Mouse (Mus musculus) forebrain, embryonic 14.5 days (tissue): ENCODE data around the gene Myo10. TPM values are rescaled to one million over a fixed set of nuclear protein-coding genes. Genes with fewer than 3 reads are reported as not detected.
A peak's percentile ranks its signal among the peaks of the same experiment; 100 is the strongest.

Source experiments
- ATAC-seq: fragments of 200-750 bp; cut with Nextera tagmentation; 2 replicates; pipeline ENCODE4 v1.8.0; 2017; ENCODE audit warnings: mild to moderate bottlenecking, moderate library complexity
- DNase-seq: peaks from one replicate; pipeline ENCODE4 v3.0.0-alpha.2; 2015; ENCODE audit warnings: low spot score
- H3K27ac ChIP-seq: fragments of 300-500 bp; sonication (generic); 2 replicates; pipeline ENCODE4 v1.5.1; 2014; ENCODE audit warnings: low read depth, mild to moderate bottlenecking, control low read depth, low read length, moderate library complexity
- H3K27me3 ChIP-seq: fragments of 300-500 bp; sonication (generic); replicated peaks from 2 replicates; pipeline ENCODE4 v1.6.1; 2014; ENCODE audit warnings: low read length, control low read depth, mixed read lengths; ENCODE audit not compliant: control insufficient read depth, insufficient read depth
- H3K36me3 ChIP-seq: fragments of 300-500 bp; sonication (generic); 2 replicates; pipeline ENCODE4 v1.6.1; 2014; ENCODE audit warnings: low read length, control low read depth; ENCODE audit not compliant: control insufficient read depth, insufficient read depth
- H3K4me1 ChIP-seq: fragments of 300-500 bp; sonication (generic); 2 replicates; pipeline ENCODE4 v1.6.1; 2014; ENCODE audit warnings: antibody characterized with exemption, low read length, control low read depth; ENCODE audit not compliant: control insufficient read depth, insufficient read depth
- H3K4me2 ChIP-seq: fragments of 300-500 bp; sonication (generic); 2 replicates; pipeline ENCODE4 v1.6.1; 2014; ENCODE audit warnings: mild to moderate bottlenecking, control low read depth, low read length
- H3K4me3 ChIP-seq: fragments of 300-500 bp; sonication (generic); 2 replicates; pipeline ENCODE4 v1.5.1; 2014; ENCODE audit warnings: low read depth, low read length, control low read depth
- H3K9ac ChIP-seq: fragments of 300-500 bp; sonication (generic); 2 replicates; pipeline ENCODE4 v1.6.1; 2014; ENCODE audit warnings: mild to moderate bottlenecking, low read length, control low read depth, moderate library complexity
- H3K9me3 ChIP-seq: fragments of 300-500 bp; sonication (generic); replicated peaks from 2 replicates; pipeline ENCODE4 v1.6.1; 2016; ENCODE audit warnings: low read length, control low read depth, mixed read lengths; ENCODE audit not compliant: control insufficient read depth
- WGBS: fragments of 180-500 bp; shearing (Covaris S2); extraction: QIAGEN DNeasy Blood & Tissue Kit; methylation state at CpG from one replicate; pipeline ENCODE4 v1.1.7; 2014; 5-methylcytosine and 5-hydroxymethylcytosine counted together
- polyA plus RNA-seq: library from polyadenylated mRNA; unstranded; fragments of >200 nt; fragmentation: Nextera tagmentation; extraction: Ambion mirVana; gene quantifications from 2 replicates; pipeline ENCODE4 v1.2.1, GENCODE M21; 2014

The Myo10 gene
- polyA plus RNA-seq, 1 experiment from 2014 or later = 36.2 TPM

DNA sequence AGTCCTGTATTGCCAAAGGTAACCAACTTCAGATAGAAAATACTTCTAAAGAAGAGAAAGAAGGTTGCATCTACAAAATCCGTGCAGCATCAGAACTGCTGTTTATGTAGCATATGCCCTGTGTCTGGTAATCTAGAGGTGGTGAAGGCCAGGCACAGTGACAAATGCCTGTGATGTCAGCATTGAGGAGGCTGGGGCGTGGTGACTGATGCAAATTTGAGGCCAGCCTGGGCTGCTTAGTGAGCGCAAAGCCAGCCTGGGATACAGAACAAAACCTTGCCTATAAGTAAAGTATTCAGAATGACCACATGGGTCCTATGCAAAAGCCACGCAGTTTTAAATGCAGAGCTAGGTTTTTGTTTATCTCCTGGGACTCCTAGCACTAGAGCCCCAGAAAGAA lies 106.2 kb downstream of the Myo10 start:
- Histone ChIP-seq H3K27ac (no peak overlapping the region), H3K9me3 (no peaks in the 10 kb centered on the region), H3K4me3 (no peak overlapping the region), H3K36me3 (no peaks in the 10 kb centered on the region), H3K4me2 (no peak overlapping the region), H3K9ac (no peak overlapping the region), H3K4me1 (no peaks in the 10 kb centered on the region), H3K27me3 (no peaks in the 10 kb centered on the region)
- WGBS = 46% methylated on average over 4 of the region's 4 CpGs
- DNase-seq (no peak), ATAC-seq (no peak)

DNA sequence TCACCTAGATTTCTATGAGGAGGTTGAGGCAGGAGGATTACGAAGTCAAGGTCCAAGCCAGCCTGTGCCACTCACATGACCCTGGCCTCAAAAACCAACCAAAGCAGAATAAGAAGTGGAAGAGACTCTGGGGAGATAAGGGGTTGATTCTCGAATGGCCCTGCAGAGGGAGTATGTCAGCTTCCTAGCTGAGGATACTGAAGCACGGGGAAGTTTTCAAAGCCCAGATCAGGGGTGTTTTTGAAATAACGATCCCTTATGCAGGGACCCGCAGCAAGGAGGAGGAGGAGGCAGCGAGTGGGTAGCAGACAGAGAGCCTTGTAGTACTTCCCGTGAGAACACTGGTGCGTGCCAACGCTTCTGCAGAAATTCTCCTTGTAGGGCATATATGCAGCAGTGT lies 108.7 kb downstream of the Myo10 start:
- WGBS = 24% methylated on average over 9 of the region's 9 CpGs
- no peaks in the 10 kb centered on the region for H3K9me3 ChIP-seq
- 0 out of 2 replicates have a peak, but pooled peaks cover under 1% of the 10 kb centered on the region for H3K36me3 ChIP-seq
- H3K9ac ChIP-seq = no peak overlapping the region
- DNase-seq (peak; percentile 75), ATAC-seq (peak; percentile 57; the same call in 1 of the 2 replicates)
- no peak overlapping the region for H3K4me2 ChIP-seq
- H3K4me3 ChIP-seq = no peak overlapping the region
- no peak overlapping the region for H3K27ac ChIP-seq
- no peaks in the 10 kb centered on the region for H3K4me1 ChIP-seq
- H3K27me3 ChIP-seq = no peaks in the 10 kb centered on the region

DNA sequence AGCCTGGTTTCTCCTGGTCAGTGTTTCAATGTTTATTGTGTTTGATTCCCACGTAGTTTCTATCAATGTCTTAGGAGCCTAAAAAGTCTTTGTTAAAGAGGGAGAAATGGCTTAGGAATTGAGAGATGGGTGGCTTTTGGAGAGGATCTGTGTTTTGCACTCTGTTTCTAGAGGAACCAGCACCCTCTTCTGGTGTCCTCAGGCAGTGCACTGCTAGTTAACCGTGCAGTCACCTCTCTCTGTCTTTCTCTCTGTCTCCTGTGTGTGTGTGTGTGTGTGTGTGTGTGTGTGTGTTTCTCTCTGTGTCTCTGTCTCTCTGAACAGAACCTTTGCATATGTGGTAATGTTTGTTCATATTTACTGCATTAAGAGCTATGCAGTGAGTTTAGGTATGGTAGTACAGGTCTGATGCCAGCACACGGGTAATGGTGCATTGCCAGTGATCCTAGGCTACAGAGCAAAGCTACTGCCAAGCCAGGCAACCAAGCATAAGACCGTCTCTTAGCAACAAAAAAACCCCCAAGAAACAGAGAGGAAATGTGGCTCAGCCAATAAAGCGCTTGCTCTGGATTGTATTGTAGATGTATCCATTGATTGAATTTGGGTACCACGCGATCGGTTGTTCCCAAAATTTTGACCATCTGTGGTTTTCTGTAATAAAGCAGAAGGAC lies 110.6 kb downstream of the Myo10 start:
- H3K27me3 ChIP-seq = no peaks in the 10 kb centered on the region
- H3K27ac ChIP-seq = no peak overlapping the region
- H3K4me1 ChIP-seq = no peaks in the 10 kb centered on the region
- ATAC-seq (peak; percentile 67), DNase-seq (peak; percentile 69)
- H3K4me3 ChIP-seq = no peak overlapping the region
- 0 out of 2 replicates have a peak, but pooled peaks cover 2% of the 10 kb centered on the region for H3K36me3 ChIP-seq
- no peak overlapping the region for H3K9ac ChIP-seq
- H3K9me3 ChIP-seq = no peaks in the 10 kb centered on the region
- WGBS = 71% methylated on average over 8 of the region's 8 CpGs
- H3K4me2 ChIP-seq = no peak overlapping the region

DNA sequence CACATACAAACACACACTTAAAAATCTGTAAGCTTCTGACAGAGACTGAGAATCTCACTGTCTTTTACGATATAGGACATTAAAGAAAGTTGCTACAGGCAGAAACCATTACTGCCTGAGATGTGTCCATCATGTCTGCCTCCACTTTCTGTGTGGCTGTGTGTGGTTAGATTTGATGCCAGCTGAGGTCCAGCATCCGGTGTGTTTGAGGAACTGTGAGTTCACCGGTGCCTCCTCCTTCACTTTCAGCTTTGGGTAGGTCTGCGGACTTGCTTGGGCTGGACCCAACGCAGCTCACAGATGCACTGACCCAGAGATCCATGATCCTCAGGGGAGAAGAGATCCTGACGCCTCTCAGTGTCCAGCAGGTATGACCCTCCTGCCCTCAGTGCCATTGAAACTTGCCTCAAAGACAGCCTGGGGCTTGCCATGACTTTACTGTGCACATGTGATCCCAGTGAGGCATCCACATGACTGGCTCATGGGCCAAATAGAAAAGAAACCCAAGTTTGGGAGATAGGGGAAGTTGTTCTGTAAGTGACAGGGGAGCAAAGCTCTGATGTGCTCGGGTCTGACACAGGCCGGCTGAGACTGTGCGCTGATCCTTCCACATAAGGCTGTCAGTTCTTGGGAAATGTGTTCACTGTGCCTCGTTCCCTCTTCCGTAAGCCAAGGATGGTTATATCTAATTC lies 111.6 kb downstream of the Myo10 start:
- no peaks in the 10 kb centered on the region for H3K9me3 ChIP-seq
- DNase-seq = no peak
- 95% methylated on average over 11 of the region's 11 CpGs for WGBS
- no peak overlapping the region for H3K9ac ChIP-seq
- 0 out of 2 replicates have a peak, but pooled peaks cover 2% of the 10 kb centered on the region for H3K36me3 ChIP-seq
- H3K4me3 ChIP-seq = no peak overlapping the region
- H3K4me2 ChIP-seq = no peak overlapping the region
- no peaks in the 10 kb centered on the region for H3K4me1 ChIP-seq
- H3K27me3 ChIP-seq = no peaks in the 10 kb centered on the region
- no peak for ATAC-seq
- no peak overlapping the region for H3K27ac ChIP-seq

DNA sequence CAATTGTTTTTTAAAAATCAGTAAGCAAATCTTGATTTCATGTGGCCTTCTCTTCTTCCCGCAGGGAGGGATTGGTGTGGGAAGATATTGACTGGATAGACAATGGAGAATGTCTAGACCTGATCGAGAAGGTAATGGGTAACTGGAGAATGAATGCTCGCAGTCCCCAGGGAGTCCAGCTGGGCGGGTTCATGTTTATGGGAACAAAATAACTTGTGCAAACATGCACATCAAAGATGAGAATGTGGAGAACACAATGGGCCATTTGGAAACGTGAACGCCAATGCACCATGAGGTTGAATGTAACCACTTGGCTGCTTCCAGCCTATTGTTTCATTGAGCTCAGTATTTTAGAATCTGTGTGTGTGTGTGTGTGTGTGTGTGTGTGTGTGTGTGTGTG lies 114.2 kb downstream of the Myo10 start:
- no peak for ATAC-seq
- 0 out of 2 replicates have a peak, but pooled peaks cover 2% of the 10 kb centered on the region for H3K36me3 ChIP-seq
- H3K27me3 ChIP-seq = no peaks in the 10 kb centered on the region
- no peak overlapping the region for H3K27ac ChIP-seq
- H3K4me3 ChIP-seq = no peak overlapping the region
- no peak overlapping the region for H3K9ac ChIP-seq
- 54% methylated on average over 6 of the region's 6 CpGs for WGBS
- H3K4me1 ChIP-seq = no peaks in the 10 kb centered on the region
- no peak for DNase-seq
- H3K4me2 ChIP-seq = no peak overlapping the region
- no peaks in the 10 kb centered on the region for H3K9me3 ChIP-seq

DNA sequence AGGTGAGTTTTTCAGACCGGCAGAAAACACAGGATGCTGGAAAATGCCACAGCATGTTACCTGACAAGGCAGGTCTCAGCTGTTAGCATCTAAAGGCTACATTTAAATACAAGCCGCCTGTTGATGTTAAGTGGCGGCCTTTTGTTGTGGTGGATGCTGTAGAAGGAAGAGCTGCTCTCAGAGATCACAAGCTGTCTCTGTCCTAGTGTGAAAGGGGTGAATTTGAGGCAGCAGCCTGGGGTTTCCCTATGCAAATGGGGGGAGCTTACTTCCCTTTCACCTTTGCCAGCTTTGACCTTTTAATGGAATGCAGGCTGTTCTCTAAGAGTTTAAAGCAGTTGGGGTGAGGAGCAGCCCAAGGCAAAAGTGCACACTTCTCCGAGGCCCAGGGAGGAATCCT lies 117.9 kb downstream of the Myo10 start:
- Histone ChIP-seq H3K4me1 (no peaks in the 10 kb centered on the region), H3K4me3 (no peak overlapping the region), H3K9me3 (no peaks in the 10 kb centered on the region), H3K27ac (no peak overlapping the region), H3K36me3 (0 out of 2 replicates have a peak, but pooled peaks cover 2% of the 10 kb centered on the region), H3K4me2 (no peak overlapping the region), H3K9ac (no peak overlapping the region), H3K27me3 (no peaks in the 10 kb centered on the region)
- ATAC-seq = no peak
- WGBS = 59% methylated on average over 4 of the region's 4 CpGs
- no peak for DNase-seq

DNA sequence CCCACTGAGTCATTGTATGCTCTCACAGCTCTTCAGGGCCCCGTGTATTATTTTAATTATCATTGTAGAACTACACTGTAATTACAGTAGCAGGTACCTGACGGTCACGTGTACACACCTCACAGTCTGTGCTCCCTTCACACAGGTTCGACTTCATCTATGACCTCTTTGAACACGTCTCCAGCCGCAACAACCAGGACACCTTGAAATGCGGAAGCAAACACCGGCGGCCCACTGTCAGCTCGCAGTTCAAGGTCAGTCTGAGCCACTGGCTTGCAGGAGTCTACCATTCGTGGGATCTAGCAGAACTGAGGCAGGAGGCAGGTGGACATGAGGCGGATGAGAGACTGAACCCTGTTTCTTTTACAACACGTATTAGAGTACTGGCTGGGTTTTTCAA lies 119.9 kb downstream of the Myo10 start:
- no peak overlapping the region for H3K4me3 ChIP-seq
- no peak for ATAC-seq

DNA sequence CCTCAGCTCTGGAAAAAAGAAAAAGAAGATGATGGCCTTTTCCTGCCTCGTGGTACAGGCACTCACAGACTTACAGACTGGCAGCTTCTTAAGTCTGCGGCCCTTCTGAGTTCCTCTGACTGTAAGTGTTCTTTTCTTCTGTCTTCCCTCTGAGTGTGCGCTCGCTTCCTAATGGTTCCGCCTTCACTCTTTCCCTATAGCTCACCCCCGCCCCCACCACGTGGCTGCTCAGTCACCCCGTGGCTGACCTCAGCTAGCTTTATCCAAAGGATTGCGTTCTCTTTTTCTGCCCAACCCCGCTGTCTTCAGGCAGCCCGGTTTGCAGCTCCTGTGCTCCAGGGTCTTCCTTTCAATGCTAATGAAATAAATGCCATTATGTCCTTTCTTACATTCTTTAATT lies 129.2 kb downstream of the Myo10 start:
- H3K4me1 ChIP-seq = peaks cover 17% of the 10 kb centered on the region
- no peak for ATAC-seq
- no peak overlapping the region for H3K9ac ChIP-seq
- no peaks in the 10 kb centered on the region for H3K9me3 ChIP-seq
- H3K27me3 ChIP-seq = no peaks in the 10 kb centered on the region
- H3K4me2 ChIP-seq = no peak overlapping the region
- WGBS = 30% methylated on average over 11 of the region's 11 CpGs
- no peak overlapping the region for H3K4me3 ChIP-seq
- H3K27ac ChIP-seq = peak overlapping the region; percentile 44; the same call in 1 of the 2 replicates
- no peak for DNase-seq
- H3K36me3 ChIP-seq = no peaks in the 10 kb centered on the region

More for the DNA sequence above, 119.9 kb downstream of the Myo10 start:
- Histone ChIP-seq H3K4me2 (no peak overlapping the region), H3K27ac (no peak overlapping the region), H3K4me1 (no peaks in the 10 kb centered on the region), H3K27me3 (no peaks in the 10 kb centered on the region), H3K9ac (no peak overlapping the region), H3K9me3 (no peaks in the 10 kb centered on the region), H3K36me3 (no peaks in the 10 kb centered on the region)
- no peak for DNase-seq
- WGBS = 94% methylated on average over 13 of the region's 13 CpGs

DNA sequence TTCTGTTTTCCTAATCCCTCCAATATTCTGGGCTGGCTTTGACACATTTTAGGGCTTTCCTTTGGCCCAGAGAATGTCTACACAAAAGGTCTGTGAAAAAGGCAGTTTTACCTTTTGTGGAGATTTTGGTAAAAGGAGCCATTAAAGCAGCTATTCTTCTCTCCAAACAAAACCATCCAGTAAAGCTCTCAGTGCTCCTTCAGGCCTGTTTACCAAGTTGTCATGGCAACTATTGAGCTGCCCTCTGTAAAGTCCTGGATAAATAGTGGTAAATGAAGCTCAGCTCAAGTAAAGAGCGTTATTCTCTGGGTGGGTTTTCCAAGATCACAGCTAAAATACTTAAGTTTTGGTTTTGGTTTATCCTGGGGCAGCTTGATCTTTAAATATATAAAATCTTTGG lies 130.3 kb downstream of the Myo10 start:
- Histone ChIP-seq H3K27me3 (no peaks in the 10 kb centered on the region), H3K4me2 (peak overlapping the region; percentile 55), H3K4me3 (peak overlapping the region; percentile 33; the same call in 1 of the 2 replicates), H3K9me3 (no peaks in the 10 kb centered on the region), H3K27ac (peak overlapping the region; percentile 96), H3K4me1 (peaks cover 18% of the 10 kb centered on the region), H3K36me3 (no peaks in the 10 kb centered on the region), H3K9ac (peak overlapping the region; percentile 70)
- DNase-seq = peak; percentile 90
- ATAC-seq = peak; percentile 63
- 11% methylated on average over 1 of the region's 1 CpGs for WGBS
